Mouse (Mus musculus): ENCODE measurements around the gene Keap1. TPM values are rescaled to one million over a fixed set of nuclear protein-coding genes. Genes with fewer than 3 reads are reported as not detected.
A peak's percentile ranks its signal among the peaks of the same experiment; 100 is the strongest.
"Not testable (repeated sequence)": the region's sequence is repeated elsewhere in the genome, so short reads cannot be mapped to it uniquely, and the experiment has no call there.

The Keap1 gene
- total RNA-seq, 2 experiments from 2014 or later = 58.3 to 61.5 TPM

GRCm38 (mm10) chr9:21233805-21234204 is 5.4 kb downstream of the Keap1 start:
- no peak for DNase-seq (ENCODE audit: low spot score in 2 of 2)

- no peak for DNase-seq (ENCODE audit: low spot score in 2 of 2)
These were observed 5.8 kb downstream of the Keap1 start for GRCm38 (mm10) chr9:21233366-21233765.

GRCm38 (mm10) chr9:21232867-21233266 is 6.3 kb downstream of the Keap1 start:
- DNase-seq (ENCODE audit: low spot score in 2 of 2) = no peak

- no peak for DNase-seq (ENCODE audit: low spot score in 2 of 2)
These were observed 7.6 kb downstream of the Keap1 start for GRCm38 (mm10) chr9:21231551-21231950.

- DNase-seq (ENCODE audit: low spot score in 2 of 2) = no peak
These were observed 11.8 kb downstream of the Keap1 start for GRCm38 (mm10) chr9:21227342-21227741.

- no peak for DNase-seq (ENCODE audit: low spot score in 2 of 2)
These were observed 13.8 kb downstream of the Keap1 start for GRCm38 (mm10) chr9:21225415-21225758.

- DNase-seq (ENCODE audit: low spot score in 2 of 2) = peak in 1 of 2 experiments; percentile 26
These were observed 14.4 kb downstream of the Keap1 start for GRCm38 (mm10) chr9:21224576-21225414.

- DNase-seq (ENCODE audit: low spot score in 2 of 2) = no peak
These were observed 15.3 kb downstream of the Keap1 start for GRCm38 (mm10) chr9:21223906-21224305.

GRCm38 (mm10) chr9:21223490-21223889 is 15.7 kb downstream of the Keap1 start:
- DNase-seq (ENCODE audit: low spot score in 2 of 2) = not testable (repeated sequence)

- DNase-seq (ENCODE audit: low spot score in 2 of 2) = peak in 1 of 2 experiments; percentile 66
These were observed 17.7 kb downstream of the Keap1 start for GRCm38 (mm10) chr9:21221383-21221929.

GRCm38 (mm10) chr9:21220490-21221382 is 18.4 kb downstream of the Keap1 start:
- DNase-seq (ENCODE audit: low spot score in 2 of 2) = peak; percentile 91 to 98

GRCm38 (mm10) chr9:21219820-21220219 is 19.3 kb downstream of the Keap1 start:
- no peak for DNase-seq (ENCODE audit: low spot score in 2 of 2)

GRCm38 (mm10) chr9:21216050-21216841 is 22.9 kb downstream of the Keap1 start:
- peak; percentile 68 to 76 for DNase-seq (ENCODE audit: low spot score in 2 of 2)

- DNase-seq (ENCODE audit: low spot score in 2 of 2) = no peak
These were observed 25.5 kb downstream of the Keap1 start for GRCm38 (mm10) chr9:21213617-21214190.

- no peak for DNase-seq (ENCODE audit: low spot score in 2 of 2)
These were observed 27.5 kb downstream of the Keap1 start for GRCm38 (mm10) chr9:21211624-21212023.

GRCm38 (mm10) chr9:21210821-21211220 is 28.3 kb downstream of the Keap1 start:
- DNase-seq (ENCODE audit: low spot score in 2 of 2) = no peak

GRCm38 (mm10) chr9:21208626-21209025 is 30.5 kb downstream of the Keap1 start:
- DNase-seq (ENCODE audit: low spot score in 2 of 2) = no peak

- no peak for DNase-seq (ENCODE audit: low spot score in 2 of 2)
These were observed 32.3 kb downstream of the Keap1 start for GRCm38 (mm10) chr9:21206848-21207247.

GRCm38 (mm10) chr9:21204528-21205272 is 34.5 kb downstream of the Keap1 start:
- peak; percentile 54 to 57 for DNase-seq (ENCODE audit: low spot score in 2 of 2)

- DNase-seq (ENCODE audit: low spot score in 2 of 2) = no peak
These were observed 35.0 kb downstream of the Keap1 start for GRCm38 (mm10) chr9:21204156-21204527.

All from layer of hippocampus, adult 18-20 months (tissue).